9 mouse cellular contexts compared by ENCODE assay signal in genomic region chr7:102137464-102137863, GRCm38 (mm10). TPM values are rescaled to one million over a fixed set of nuclear protein-coding genes. Genes with fewer than 3 reads are reported as not detected.
A peak's percentile ranks its signal among the peaks of the same experiment; 100 is the strongest.
DNase-seq lines count a peak whose midpoint lies in the region; TF ChIP-seq lines count a peak whose summit lies in the region.
"Had no signal": no experiment of that assay in that cellular context is flagged by ENCODE, and none has a peak within 500 bp of the region (broad histone marks: within the 10 kb centered on the region; RNA-seq: fewer than 3 reads in every experiment).

No protein-coding gene starts in this region.

- TF ChIP-seq CTCF in spleen, adult 2 months (IDR thresholded peaks at IDR 0.05; ENCODE audit: extremely low read depth, insufficient read depth, insufficient read length, insufficient replicate concordance), result peak; percentile 20; the same call in 1 of the 2 replicates

- no peak overlapping the region for H3K4me3 ChIP-seq in spleen, adult 2 months (ENCODE audit: extremely low read depth, insufficient read depth, insufficient read length)

- peak; percentile 21 for DNase-seq in gastrocnemius, adult 18-20 months (ENCODE audit: low spot score)
- DNase-seq in gastrocnemius, adult 8-10 months (ENCODE audit: low spot score in 2 of 2), result no peak
- peak in 1 of 2 experiments; percentile 30 for DNase-seq in spleen, adult 2 months (ENCODE audit: low read depth in 1 of 2, low spot score in 2 of 2)
- DNase-seq in spleen, adult 12 weeks (ENCODE audit: low spot score), result no peak
- DNase-seq in embryo, embryonic 11 days, result peak; percentile 43
- DNase-seq in lung, postnatal 25 days (ENCODE audit: low spot score), result peak; percentile 23
- DNase-seq in Muller cell, postnatal 12 days (ENCODE audit: inconsistent ontology term), result no peak
- no peak for DNase-seq in left cerebral cortex, adult 8-10 months (ENCODE audit: low spot score in 2 of 2)

- WGBS in spleen, adult 2 months, result 92% methylated on average over 1 of the region's 1 CpGs

- H3K27me3 ChIP-seq in spleen, adult 2 months (ENCODE audit: control insufficient read depth, insufficient read depth, low read length), result no peaks in the 10 kb centered on the region

- no peak for TF ChIP-seq POLR2A in spleen, adult 2 months (IDR thresholded peaks at IDR 0.05; ENCODE audit: low read depth, low read length)

- no peaks in the 10 kb centered on the region for H3K4me1 ChIP-seq in spleen, adult 2 months (ENCODE audit: control insufficient read depth, insufficient read depth, insufficient read length)

- peaks cover 30% of the 10 kb centered on the region for H3K36me3 ChIP-seq in spleen, adult 2 months (ENCODE audit: control insufficient read depth, insufficient read depth, low read length)

- H3K27ac ChIP-seq in spleen, adult 2 months (ENCODE audit: insufficient read depth, low read length), result no peak overlapping the region

RNA-seq across cellular contexts. Expression of gene Chrna10, which starts 20.8 kb away (rescaled TPM):
- total RNA-seq in gastrocnemius, adult 18-20 months (2021), result not detected
- not detected for total RNA-seq in gastrocnemius, adult 8-10 months (2022)
- polyA plus RNA-seq in spleen, adult 2 months (2012; rRNA removed), result 0.04 and 0.18 TPM in 2 replicates
- total RNA-seq in left cerebral cortex, adult 8-10 months (2022), result under 1 TPM; 0.46 to 0.99 (median 0.84) TPM

RNA-seq across cellular contexts. Expression of gene Art5, which starts 28.2 kb away (rescaled TPM):
- 10 to 100 TPM; 28.7 to 33.6 TPM for total RNA-seq in gastrocnemius, adult 18-20 months (2021)
- total RNA-seq in gastrocnemius, adult 8-10 months (2022), result 10 to 100 TPM; 20.6 to 32.3 (median 29.4) TPM
- 0.09 and 0.26 TPM in 2 replicates for polyA plus RNA-seq in spleen, adult 2 months (2012; rRNA removed)
- total RNA-seq in left cerebral cortex, adult 8-10 months (2022), result under 1 TPM in 1 of 4 experiments, not detected in 3; 0.33 TPM
- total RNA-seq: layer of hippocampus, postnatal 14 days had no signal

RNA-seq across cellular contexts. Expression of gene Art1, which starts 35.9 kb away (rescaled TPM):
- 100 to 1,000 TPM; 558 to 637 TPM for total RNA-seq in gastrocnemius, adult 18-20 months (2021)
- 100 to 1,000 TPM; 502 to 604 (median 539) TPM for total RNA-seq in gastrocnemius, adult 8-10 months (2022)
- 0.13 and 0.15 TPM in 2 replicates for polyA plus RNA-seq in spleen, adult 2 months (2012; rRNA removed)
- under 1 TPM in 3 of 4 experiments, not detected in 1; 0.25 to 0.46 (median 0.26) TPM for total RNA-seq in left cerebral cortex, adult 8-10 months (2022)
- total RNA-seq: layer of hippocampus, postnatal 14 days had no signal

RNA-seq across cellular contexts. Expression of gene Trpc2, which starts 54.5 kb away (rescaled TPM):
- total RNA-seq in gastrocnemius, adult 18-20 months (2021), result under 1 TPM; 0.23 to 0.31 TPM
- total RNA-seq in gastrocnemius, adult 8-10 months (2022), result under 1 TPM in 2 of 4 experiments, not detected in 2; 0.21 to 0.56 TPM
- polyA plus RNA-seq in spleen, adult 2 months (2012; rRNA removed), result 0.42 and 2.0 TPM in 2 replicates
- 1 to 10 TPM in 3 of 4 experiments, under 1 TPM in 1; 0.61 to 2.4 (median 1.3) TPM for total RNA-seq in left cerebral cortex, adult 8-10 months (2022)

Comparison
In these comparisons a context has a peak if more than half of its experiments do, and no peak if none do; other contexts are left out.
1. DNase-seq: peak in gastrocnemius, adult 18-20 months (single experiment), embryo, embryonic 11 days (single experiment) and lung, postnatal 25 days (single experiment); none in gastrocnemius, adult 8-10 months (0 of 2), spleen, adult 12 weeks (single experiment), Muller cell, postnatal 12 days (single experiment) and left cerebral cortex, adult 8-10 months (0 of 2).
2. RNA of gene Art5, which starts 28.2 kb away (total RNA-seq): 28.7 to 33.6 TPM in gastrocnemius, adult 18-20 months and 20.6 to 32.3 TPM in gastrocnemius, adult 8-10 months; 0.33 TPM in left cerebral cortex, adult 8-10 months; every median in the first group is over 10 times any median in the second.
3. RNA of gene Art1, which starts 35.9 kb away (total RNA-seq): 558 to 637 TPM in gastrocnemius, adult 18-20 months and 502 to 604 TPM in gastrocnemius, adult 8-10 months; 0.25 to 0.46 TPM in left cerebral cortex, adult 8-10 months; every median in the first group is over 100 times any median in the second.